Mouse (Mus musculus) cortical plate, adult 2 months (tissue): Measurements from ENCODE around the gene Stat2.

Experiments used
- CTCF ChIP-seq: fragments of 200-500 bp; IDR thresholded peaks from 2 replicates; pipeline ENCODE4 v1.5.1; 2011; ENCODE audit warnings: mild to moderate bottlenecking, control low read depth, low read length; ENCODE audit not compliant: insufficient read depth; ENCODE audit errors: extremely low read depth
- POLR2A ChIP-seq: fragments of 200-500 bp; IDR thresholded peaks from 2 replicates; pipeline ENCODE4 v1.6.1; 2011; ENCODE audit warnings: mild to moderate bottlenecking, low read length, control low read depth; ENCODE audit not compliant: insufficient read depth; ENCODE audit errors: extremely low read depth

DNA sequence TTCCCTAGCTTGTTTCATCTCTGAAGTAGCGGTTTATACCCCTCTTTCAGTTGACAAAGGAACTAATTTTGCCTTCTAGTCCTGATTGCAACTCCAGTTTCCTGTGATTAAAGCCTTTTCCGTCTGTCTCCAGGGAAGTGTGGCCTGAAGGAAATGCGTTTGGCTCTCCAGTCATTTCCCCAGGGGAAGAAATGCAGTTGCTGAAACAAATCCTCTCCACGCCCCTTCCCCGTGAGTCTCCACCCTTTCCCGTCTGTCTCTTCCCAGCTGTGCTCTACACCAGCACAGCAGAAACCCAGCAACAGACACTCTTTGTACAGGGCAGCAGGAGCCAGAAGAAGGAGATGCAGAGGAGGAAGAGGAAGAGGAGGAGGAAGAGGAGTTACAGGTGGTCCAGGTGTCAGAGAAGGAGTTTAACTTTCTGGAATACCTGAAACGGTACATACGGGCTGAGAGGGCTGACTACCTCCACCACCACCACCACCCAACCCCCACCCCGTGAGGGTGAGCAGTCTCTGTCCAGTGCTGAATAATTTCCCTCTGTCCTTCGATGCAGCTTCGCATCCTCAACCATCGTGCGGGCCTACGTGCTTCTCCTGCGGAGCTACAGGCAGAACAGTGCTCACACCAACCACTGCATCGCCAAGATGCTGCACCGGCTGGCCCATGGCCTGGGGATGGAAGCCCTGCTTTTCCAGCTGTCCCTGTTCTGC lies 23.2 kb upstream of the Stat2 start:
- no peak for TF ChIP-seq POLR2A
- no peak for TF ChIP-seq CTCF
